Mouse (Mus musculus) left cerebral cortex, postnatal 10 days (tissue): ENCODE results near the gene Lrfn2. TPM values are rescaled to one million over a fixed set of nuclear protein-coding genes. Genes with fewer than 3 reads are reported as not detected.

Experiments
- DNase-seq, 2 experiments: peaks; one replicate each; pipeline ENCODE4 v3.0.0; 2021 to 2022; ENCODE audit warnings: low spot score in 2 of 2, mixed read lengths in 1 of 2; ENCODE audit errors: extremely low spot score in 1 of 2
- intact Hi-C: fragments of 180-260 bp; cut with DNase I; formaldehyde crosslinking; loops from one replicate; pipeline ENCODE4 v1.15.1; 2025
- total RNA-seq, 2 experiments: library from RNA; stranded (reverse); gene quantifications; 2 replicates each; pipeline ENCODE4 v1.2.3; 2021

Gene Lrfn2
- total RNA-seq, 2 experiments from 2014 or later: 39.2 to 42.5 TPM

GRCm38 (mm10) chr17:49018774-49019488, 86.8 kb downstream of the Lrfn2 start:
- intact Hi-C loops: no loop called here
- no peak for DNase-seq

GRCm38 (mm10) chr17:49029556-49030268, 97.5 kb downstream of the Lrfn2 start:
- intact Hi-C loops: no loop called here

GRCm38 (mm10) chr17:49030269-49030615, 98.1 kb downstream of the Lrfn2 start:
- intact Hi-C loops: no loop called here

More at GRCm38 (mm10) chr17:49029556-49030268, 97.5 kb downstream of the Lrfn2 start:
- peak in 1 of 2 experiments; percentile 76 for DNase-seq

GRCm38 (mm10) chr17:49030841-49031240, 98.7 kb downstream of the Lrfn2 start:
- no peak for DNase-seq
- intact Hi-C loops: no loop called here

More at GRCm38 (mm10) chr17:49030269-49030615, 98.1 kb downstream of the Lrfn2 start:
- no peak for DNase-seq

- peak in 1 of 2 experiments; percentile 68 for DNase-seq
- intact Hi-C loops: no loop called here
These were observed 99.6 kb downstream of the Lrfn2 start for GRCm38 (mm10) chr17:49031790-49032189.

GRCm38 (mm10) chr17:49033276-49033675, 101.1 kb downstream of the Lrfn2 start:
- no peak for DNase-seq
- intact Hi-C loops: no loop called here

- intact Hi-C loops: no loop called here
These were observed 101.6 kb downstream of the Lrfn2 start for GRCm38 (mm10) chr17:49033686-49034250.

GRCm38 (mm10) chr17:49035052-49035451, 102.9 kb downstream of the Lrfn2 start:
- intact Hi-C loops: no loop called here
- DNase-seq: no peak

More at GRCm38 (mm10) chr17:49033686-49034250, 101.6 kb downstream of the Lrfn2 start:
- no peak for DNase-seq

- intact Hi-C loops: no loop called here
- DNase-seq: no peak
These were observed 105.2 kb downstream of the Lrfn2 start for GRCm38 (mm10) chr17:49037163-49037950.

- DNase-seq: no peak
- intact Hi-C loops: no loop called here
These were observed 111.8 kb downstream of the Lrfn2 start for GRCm38 (mm10) chr17:49043806-49044640.

- intact Hi-C loops: no loop called here
- DNase-seq: no peak
These were observed 115.7 kb downstream of the Lrfn2 start for GRCm38 (mm10) chr17:49047921-49048320.

GRCm38 (mm10) chr17:49051231-49051630, 119.1 kb downstream of the Lrfn2 start:
- DNase-seq: no peak
- intact Hi-C loops: no loop called here

- DNase-seq: no peak
- intact Hi-C loops: loop anchor here (10.0 kb wide), 1 partner anchor 126 kb away; the partner anchor contains the start of gene Lrfn2
These were observed 129.0 kb downstream of the Lrfn2 start for GRCm38 (mm10) chr17:49061141-49061540.

- intact Hi-C loops: loop anchor here (10.0 kb wide), 1 partner anchor 129 kb away; the partner anchor contains the start of gene Lrfn2
- DNase-seq: no peak
These were observed 131.6 kb downstream of the Lrfn2 start for GRCm38 (mm10) chr17:49063789-49064188.

GRCm38 (mm10) chr17:49064526-49064925, 132.3 kb downstream of the Lrfn2 start:
- peak; percentile 60 to 71 for DNase-seq
- intact Hi-C loops: loop anchor here (10.0 kb wide), 1 partner anchor 130 kb away; the partner anchor contains the start of gene Lrfn2

GRCm38 (mm10) chr17:49065050-49065449, 132.9 kb downstream of the Lrfn2 start:
- no peak for DNase-seq
- intact Hi-C loops: loop anchor here (10.0 kb wide), 1 partner anchor 130 kb away; the partner anchor contains the start of gene Lrfn2

GRCm38 (mm10) chr17:49066748-49067147, 134.6 kb downstream of the Lrfn2 start:
- no peak for DNase-seq
- intact Hi-C loops: loop anchor here (10.0 kb wide), 1 partner anchor 132 kb away; the partner anchor contains the start of gene Lrfn2

GRCm38 (mm10) chr17:49078168-49078567, 146.0 kb downstream of the Lrfn2 start:
- no peak for DNase-seq
- intact Hi-C loops: no loop called here
